Mouse (Mus musculus) forebrain, postnatal 0 days (tissue): ENCODE results near the gene Anks4b. TPM values are rescaled to one million over a fixed set of nuclear protein-coding genes. Genes with fewer than 3 reads are reported as not detected.
A peak's percentile ranks its signal among the peaks of the same experiment; 100 is the strongest.

Source experiments
- ATAC-seq: fragments of 200-750 bp; cut with Nextera tagmentation; 2 replicates; pipeline ENCODE4 v1.8.0; 2017; ENCODE audit warnings: mild to moderate bottlenecking, moderate library complexity
- DNase-seq: peaks from one replicate; pipeline ENCODE4 v3.0.0-alpha.2; 2015
- H3K27ac ChIP-seq: fragments of 300-500 bp; sonication (generic); 2 replicates; pipeline ENCODE4 v1.5.1; 2014; ENCODE audit warnings: low read depth, mild to moderate bottlenecking, antibody characterized with exemption, low read length, moderate library complexity, mixed read lengths
- H3K27me3 ChIP-seq: fragments of 300-500 bp; sonication (generic); 2 replicates; pipeline ENCODE4 v1.6.1; 2014; ENCODE audit warnings: mild to moderate bottlenecking, low read length, mixed read lengths; ENCODE audit not compliant: insufficient read depth
- H3K36me3 ChIP-seq: fragments of 300-500 bp; sonication (generic); 2 replicates; pipeline ENCODE4 v1.6.1; 2014; ENCODE audit warnings: mild to moderate bottlenecking, moderate library complexity; ENCODE audit not compliant: insufficient read depth
- H3K4me1 ChIP-seq: fragments of 300-500 bp; sonication (generic); 2 replicates; pipeline ENCODE4 v1.6.1; 2014; ENCODE audit warnings: antibody characterized with exemption; ENCODE audit not compliant: insufficient read depth
- H3K4me2 ChIP-seq: fragments of 300-500 bp; sonication (generic); 2 replicates; pipeline ENCODE4 v1.6.1; 2014; ENCODE audit warnings: low read depth, mild to moderate bottlenecking, moderate library complexity
- H3K4me3 ChIP-seq: fragments of 300-500 bp; sonication (generic); 2 replicates; pipeline ENCODE4 v1.5.1; 2014; ENCODE audit warnings: low read depth, low read length, mixed read lengths
- H3K9ac ChIP-seq: fragments of 300-500 bp; sonication (generic); 2 replicates; pipeline ENCODE4 v1.6.1; 2014; ENCODE audit warnings: mild to moderate bottlenecking
- H3K9me3 ChIP-seq: fragments of 300-500 bp; sonication (generic); 2 replicates; pipeline ENCODE4 v1.6.1; 2016; ENCODE audit warnings: low read length
- CTCF ChIP-seq: sonication (generic); IDR thresholded peaks from 2 replicates; pipeline ENCODE4 v1.5.1; 2016; ENCODE audit warnings: antibody characterized with exemption, control low read depth, low read depth
- WGBS: fragments of 180-500 bp; shearing (Covaris S2); extraction: QIAGEN DNeasy Blood & Tissue Kit; methylation state at CpG from one replicate; pipeline ENCODE4 v1.1.7; 2014; 5-methylcytosine and 5-hydroxymethylcytosine counted together
- polyA plus RNA-seq: library from polyadenylated mRNA; unstranded; fragments of >200 nt; fragmentation: Nextera tagmentation; extraction: Ambion mirVana; gene quantifications from 2 replicates; pipeline ENCODE4 v1.2.1, GENCODE M21; 2015
- total RNA-seq: library from RNA; depleted of rRNA; stranded (reverse); fragments of >200 nt; gene quantifications from 2 replicates; pipeline ENCODE4 v1.2.3, GENCODE M21; 2014; rRNA removed

Anks4b gene
- total RNA-seq: 0.15 TPM in 1 of 2 replicates, not detected in the other
- 0.04 TPM in 1 of 2 replicates, not detected in the other for polyA plus RNA-seq

DNA sequence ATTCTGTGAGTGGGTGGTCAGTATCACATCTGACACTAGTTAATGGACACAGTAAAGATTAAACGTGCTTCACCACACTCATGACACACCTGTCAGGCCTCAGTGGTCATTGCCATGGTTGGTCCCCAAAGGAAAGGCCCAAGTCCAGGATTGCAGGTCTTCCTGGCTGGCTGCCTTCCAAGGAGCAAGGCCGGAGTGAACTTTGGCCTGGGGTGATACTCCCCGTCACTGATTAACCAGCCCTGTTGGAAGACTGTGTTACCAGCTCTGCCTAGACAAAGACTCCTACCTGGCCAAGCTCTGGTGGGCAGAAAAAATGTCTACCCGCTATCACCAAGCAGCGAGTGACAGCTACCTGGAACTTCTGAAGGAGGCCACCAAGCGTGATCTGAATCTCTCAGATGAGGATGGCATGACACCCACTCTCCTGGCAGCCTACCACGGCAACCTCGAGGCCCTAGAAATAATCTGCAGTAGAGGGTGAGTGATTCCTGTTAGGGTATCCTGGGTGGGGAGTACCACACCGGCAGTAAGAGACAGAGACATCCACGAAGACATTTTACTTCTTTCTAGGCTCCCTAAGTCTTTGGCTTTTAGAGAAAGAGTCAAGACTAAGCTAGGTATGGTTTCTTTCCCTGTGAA lies at the start of gene Anks4b:
Gene Anks4b, plus strand, starts transcription at position 256 of the 642 bp plus-strand sequence.
- Histone ChIP-seq H3K4me1 (no peaks in the 10 kb centered on the region), H3K9me3 (no peaks in the 10 kb centered on the region), H3K36me3 (no peaks in the 10 kb centered on the region), H3K4me2 (no peak within 1 kb of the TSS), H3K9ac (no peak within 1 kb of the TSS), H3K27me3 (no peaks in the 10 kb centered on the region), H3K27ac (no peak within 1 kb of the TSS), H3K4me3 (no peak within 1 kb of the TSS)
- 86% methylated on average over 10 of the region's 10 CpGs for WGBS
- ATAC-seq (no peak), DNase-seq (no peak)
- TF ChIP-seq CTCF: no peak

DNA sequence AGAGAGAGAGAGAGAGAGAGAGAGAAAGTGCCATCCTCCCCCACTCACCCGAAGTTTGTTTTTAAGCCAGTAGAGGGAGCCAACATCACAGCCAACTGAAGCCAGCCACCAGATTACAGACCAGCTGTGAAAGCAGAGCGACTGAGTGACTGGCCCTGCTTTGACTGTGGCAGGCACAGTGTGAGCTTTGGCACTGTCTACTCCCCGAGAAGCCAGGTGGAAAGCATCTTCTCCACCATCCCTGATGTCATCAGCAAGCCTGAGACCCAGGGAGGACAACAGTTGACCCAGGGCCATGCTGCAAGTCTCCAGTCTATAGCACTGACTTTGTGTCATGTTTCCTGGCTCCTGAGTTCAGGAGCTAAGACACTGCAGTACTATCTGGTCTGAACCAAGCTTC lies 48.8 kb upstream of the Anks4b start:
- peak; percentile 90 for DNase-seq
- ATAC-seq: peak; percentile 92
- peak; percentile 94 for TF ChIP-seq CTCF
- Histone ChIP-seq H3K9me3 (no peaks in the 10 kb centered on the region), H3K4me1 (no peaks in the 10 kb centered on the region), H3K27me3 (no peaks in the 10 kb centered on the region), H3K4me2 (no peak overlapping the region), H3K9ac (no peak overlapping the region), H3K36me3 (no peaks in the 10 kb centered on the region), H3K27ac (no peak overlapping the region), H3K4me3 (no peak overlapping the region)
- WGBS: 0% methylated on average over 3 of the region's 3 CpGs

DNA sequence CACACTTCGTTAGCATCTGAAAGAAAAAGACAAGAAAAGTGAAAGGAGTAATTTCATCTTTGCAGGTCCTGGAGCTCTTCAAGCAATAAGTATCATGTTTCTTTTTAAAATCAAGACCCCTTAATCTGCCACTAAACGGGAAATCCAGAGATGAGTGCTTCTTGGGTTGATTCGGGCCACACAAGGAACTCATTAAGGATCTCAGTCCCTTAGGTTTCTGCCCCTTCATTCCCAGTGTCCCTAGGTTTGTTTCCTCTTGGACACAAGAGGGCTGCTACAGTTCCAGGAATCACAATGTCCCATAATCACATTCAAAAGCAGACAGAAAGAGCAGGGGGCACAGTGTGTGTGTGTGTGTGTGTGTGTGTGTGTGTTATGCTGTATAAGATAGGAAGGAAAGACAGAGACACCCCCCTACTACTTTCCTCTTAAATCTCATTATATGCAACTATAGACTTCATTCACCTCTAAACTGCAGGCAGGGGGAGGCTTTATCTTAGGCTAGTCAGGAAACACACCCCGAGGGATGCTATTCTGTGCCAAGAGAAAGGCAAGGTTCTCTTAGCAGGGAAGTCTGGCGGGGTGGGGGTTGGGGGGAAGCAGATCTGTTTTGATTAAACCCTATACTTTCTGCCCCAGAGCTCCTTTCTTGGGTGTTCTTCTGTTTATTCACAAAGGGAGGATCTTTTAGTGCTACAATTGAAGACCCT lies 46.5 kb upstream of the Anks4b start:
- Histone ChIP-seq H3K27me3 (no peaks in the 10 kb centered on the region), H3K27ac (no peak overlapping the region), H3K4me3 (no peak overlapping the region), H3K36me3 (no peaks in the 10 kb centered on the region), H3K4me2 (no peak overlapping the region), H3K9me3 (no peaks in the 10 kb centered on the region), H3K4me1 (no peaks in the 10 kb centered on the region), H3K9ac (no peak overlapping the region)
- ATAC-seq (no peak), DNase-seq (no peak)
- WGBS: 17% methylated on average over 5 of the region's 5 CpGs
- TF ChIP-seq CTCF: no peak

DNA sequence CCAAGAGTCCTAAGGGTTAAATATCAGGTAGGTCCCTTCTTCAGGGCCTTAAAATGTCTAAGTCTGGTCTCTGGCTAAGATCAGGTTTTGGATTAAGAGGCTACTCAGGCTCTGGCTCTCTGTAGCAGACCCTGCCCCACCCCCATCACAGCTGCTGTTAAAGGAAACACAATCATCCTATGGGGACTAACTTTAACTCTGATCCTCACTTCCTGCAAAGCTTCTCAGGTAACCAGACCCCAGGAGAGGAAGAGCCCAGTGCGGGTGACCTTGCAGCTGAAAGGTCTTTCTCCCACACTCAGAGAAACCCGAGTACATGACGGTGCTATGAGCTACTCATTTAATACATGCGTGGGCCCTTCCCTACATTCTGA lies 46.0 kb upstream of the Anks4b start:
- H3K27ac ChIP-seq: no peak overlapping the region
- TF ChIP-seq CTCF: no peak
- H3K9ac ChIP-seq: no peak overlapping the region
- H3K27me3 ChIP-seq: no peaks in the 10 kb centered on the region
- ATAC-seq (no peak), DNase-seq (no peak)
- no peak overlapping the region for H3K4me3 ChIP-seq
- H3K4me2 ChIP-seq: no peak overlapping the region
- H3K9me3 ChIP-seq: no peaks in the 10 kb centered on the region
- no peaks in the 10 kb centered on the region for H3K36me3 ChIP-seq
- WGBS: 59% methylated on average over 4 of the region's 4 CpGs
- no peaks in the 10 kb centered on the region for H3K4me1 ChIP-seq

DNA sequence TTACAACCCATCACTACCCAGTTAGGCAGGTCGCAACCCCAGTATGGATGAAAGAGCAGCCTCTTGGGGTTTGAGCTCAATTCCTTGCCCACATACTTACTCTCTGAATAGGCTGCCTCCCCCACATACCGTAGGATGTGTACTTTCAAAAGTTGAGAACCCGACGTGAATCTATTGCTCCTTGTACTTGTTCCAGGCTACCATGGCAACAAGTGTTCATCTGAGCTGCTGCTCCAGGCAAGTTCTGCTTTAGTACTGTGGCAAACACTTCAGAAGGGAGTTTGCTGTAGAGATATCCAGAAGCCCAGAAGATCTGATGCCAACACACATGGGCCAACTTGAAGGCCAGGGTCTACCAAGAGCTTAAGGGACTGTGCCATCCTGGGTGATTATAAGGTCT lies 44.7 kb upstream of the Anks4b start:
- H3K4me2 ChIP-seq: no peak overlapping the region
- H3K36me3 ChIP-seq: no peaks in the 10 kb centered on the region
- ATAC-seq (peak; percentile 50; the same call in 1 of the 2 replicates), DNase-seq (peak; percentile 43)
- TF ChIP-seq CTCF: no peak
- H3K27me3 ChIP-seq: no peaks in the 10 kb centered on the region
- 35% methylated on average over 4 of the region's 4 CpGs for WGBS
- no peak overlapping the region for H3K27ac ChIP-seq
- no peaks in the 10 kb centered on the region for H3K4me1 ChIP-seq
- H3K9me3 ChIP-seq: no peaks in the 10 kb centered on the region
- H3K9ac ChIP-seq: no peak overlapping the region
- no peak overlapping the region for H3K4me3 ChIP-seq

DNA sequence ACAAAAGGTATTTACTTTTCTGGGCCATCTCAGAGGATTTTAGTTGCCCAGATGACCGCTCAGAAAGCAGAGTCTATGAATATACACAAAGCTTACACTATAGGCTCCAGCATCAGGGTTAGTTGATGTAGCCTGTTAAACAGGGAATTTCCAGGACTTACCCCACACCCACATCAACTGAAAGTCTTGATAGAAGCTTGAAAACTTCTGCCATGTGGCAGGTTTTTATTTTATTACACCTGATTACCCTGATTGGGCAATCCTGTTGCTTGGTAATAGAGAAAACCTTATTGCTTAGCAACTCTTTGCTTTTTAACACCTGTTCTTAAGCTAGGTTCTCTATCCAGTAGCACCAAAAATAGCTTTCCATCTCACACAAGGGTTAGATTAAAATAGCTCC lies 30.9 kb upstream of the Anks4b start:
- Histone ChIP-seq H3K9ac (no peak overlapping the region), H3K27me3 (peaks cover 4% of the 10 kb centered on the region; the same call in 1 of the 2 replicates), H3K4me2 (no peak overlapping the region), H3K27ac (no peak overlapping the region), H3K4me3 (no peak overlapping the region), H3K4me1 (no peaks in the 10 kb centered on the region), H3K36me3 (no peaks in the 10 kb centered on the region), H3K9me3 (no peaks in the 10 kb centered on the region)
- no peak for TF ChIP-seq CTCF
- ATAC-seq: no peak
- WGBS: 86% methylated on average over 1 of the region's 1 CpGs
- no peak for DNase-seq

DNA sequence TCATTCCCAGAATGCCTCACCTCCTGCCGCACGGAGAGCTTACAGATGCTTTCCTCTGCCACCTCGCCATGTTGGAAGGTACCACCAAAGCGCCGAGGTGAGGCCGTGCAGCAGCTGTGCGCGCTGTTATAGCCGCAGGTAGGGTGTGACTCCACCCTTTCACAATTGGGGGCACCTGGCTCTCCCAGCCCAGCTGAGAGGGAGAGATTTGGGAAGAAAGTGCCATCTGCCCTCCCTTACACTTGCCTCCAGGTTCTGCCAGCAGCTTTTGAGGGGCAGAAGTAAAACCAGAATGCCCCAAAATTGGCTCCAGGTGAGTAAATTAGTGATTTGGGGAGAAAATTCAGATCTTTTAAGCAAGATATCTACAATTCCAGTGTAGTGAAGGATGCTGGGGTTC lies 28.5 kb upstream of the Anks4b start, which contains the start of gene Zp2:
Gene Zp2, minus strand, starts transcription at position 101 of the 400 bp plus-strand sequence.
- Histone ChIP-seq H3K4me1 (no peaks in the 10 kb centered on the region), H3K9me3 (no peaks in the 10 kb centered on the region), H3K9ac (no peak within 1 kb of the TSS), H3K36me3 (no peaks in the 10 kb centered on the region), H3K4me2 (no peak within 1 kb of the TSS), H3K27me3 (peaks cover 4% of the 10 kb centered on the region; the same call in 1 of the 2 replicates), H3K27ac (no peak within 1 kb of the TSS), H3K4me3 (no peak within 1 kb of the TSS)
- WGBS: 80% methylated on average over 9 of the region's 9 CpGs
- ATAC-seq: no peak
- no peak for DNase-seq
- TF ChIP-seq CTCF: no peak
